Mouse (Mus musculus) right cerebral cortex, postnatal 10 days (tissue): ENCODE results near the gene Vgll3.

Experiments
- DNase-seq, 2 experiments: peaks; one replicate each; pipeline ENCODE4 v3.0.0; 2021; ENCODE audit warnings: low spot score in 2 of 2

The Vgll3 gene

DNA sequence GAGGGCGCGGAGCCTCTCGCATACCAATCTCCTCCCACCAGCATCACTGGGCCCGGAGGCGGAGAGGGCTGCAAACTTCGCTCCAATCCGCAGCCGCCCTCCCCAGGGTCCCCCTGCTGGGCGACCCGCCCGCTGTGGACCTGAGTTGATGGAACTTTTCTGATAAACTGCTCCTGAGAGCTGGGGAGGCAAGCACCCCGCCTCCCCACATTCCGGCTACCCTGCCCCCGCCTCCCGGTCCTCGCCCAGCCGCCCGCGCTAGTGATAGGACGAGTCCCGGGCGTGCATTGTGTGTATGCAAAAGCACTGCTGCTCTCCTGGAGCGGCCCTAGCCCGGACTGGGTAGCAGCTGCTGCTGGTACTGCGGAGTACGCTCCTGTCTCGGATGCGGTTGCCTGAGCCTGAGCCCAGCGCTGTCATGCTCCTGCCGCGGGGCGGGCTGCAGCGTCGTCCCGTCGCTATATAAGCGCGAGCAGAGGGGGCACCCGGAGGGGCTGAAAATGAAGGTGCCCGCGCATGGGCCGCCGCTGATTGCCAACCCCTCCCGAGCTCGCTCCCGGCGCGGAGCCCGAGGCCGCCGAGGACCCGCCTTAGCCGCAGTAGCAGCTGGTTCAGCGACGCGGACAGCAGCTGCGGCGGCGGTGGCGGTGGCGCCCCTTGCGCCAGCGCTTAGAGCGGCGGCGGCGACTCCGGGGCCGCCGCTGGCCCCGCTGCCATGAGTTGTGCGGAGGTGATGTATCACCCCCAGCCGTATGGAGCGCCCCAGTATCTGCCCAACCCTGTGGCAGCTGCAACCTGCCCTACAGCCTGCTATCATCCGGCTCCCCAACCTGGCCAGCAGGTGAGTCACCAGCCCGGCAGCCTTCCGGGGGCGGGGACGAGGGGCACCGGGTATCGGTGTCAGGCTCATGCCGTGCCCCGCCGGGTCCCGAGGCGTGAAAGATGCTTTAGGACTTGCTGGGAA is at the start of gene Vgll3:
Gene Vgll3 (plus strand): TSS at position 340 of the 964 bp plus-strand sequence.
- DNase-seq, result peak; percentile 55 to 56

- no peak for DNase-seq
Measured at GRCm38 (mm10) chr16:65765976-65766375, 49.1 kb upstream of the Vgll3 start.

GRCm38 (mm10) chr16:65785959-65786358 is 29.1 kb upstream of the Vgll3 start:
- DNase-seq, result no peak

DNA sequence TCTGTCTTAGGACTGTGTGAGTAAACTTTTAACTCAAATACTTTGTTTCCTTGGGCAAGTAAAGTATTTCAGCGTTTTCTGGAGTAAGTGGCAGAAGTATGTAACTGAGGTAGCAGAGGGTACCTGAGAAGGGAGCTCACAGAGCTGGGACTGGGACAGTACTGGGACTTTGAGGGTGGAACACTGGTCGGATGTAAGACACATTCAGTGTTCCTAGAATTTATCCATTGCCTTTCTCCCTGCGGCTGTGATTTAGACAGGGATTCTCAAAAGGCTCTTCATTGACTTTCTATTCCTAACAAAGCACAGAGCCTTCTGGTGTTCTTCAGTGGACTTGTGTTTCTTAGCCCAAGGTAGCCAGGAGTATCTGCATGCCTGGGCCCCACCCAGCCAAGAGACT is 1.0 kb downstream of the Vgll3 start:
- no peak for DNase-seq

- no peak for DNase-seq
Measured at GRCm38 (mm10) chr16:65818779-65819178, 3.7 kb downstream of the Vgll3 start.

GRCm38 (mm10) chr16:65820803-65821202 is 5.7 kb downstream of the Vgll3 start:
- DNase-seq, result no peak

GRCm38 (mm10) chr16:65823721-65824120 is 8.7 kb downstream of the Vgll3 start:
- DNase-seq, result no peak

DNA sequence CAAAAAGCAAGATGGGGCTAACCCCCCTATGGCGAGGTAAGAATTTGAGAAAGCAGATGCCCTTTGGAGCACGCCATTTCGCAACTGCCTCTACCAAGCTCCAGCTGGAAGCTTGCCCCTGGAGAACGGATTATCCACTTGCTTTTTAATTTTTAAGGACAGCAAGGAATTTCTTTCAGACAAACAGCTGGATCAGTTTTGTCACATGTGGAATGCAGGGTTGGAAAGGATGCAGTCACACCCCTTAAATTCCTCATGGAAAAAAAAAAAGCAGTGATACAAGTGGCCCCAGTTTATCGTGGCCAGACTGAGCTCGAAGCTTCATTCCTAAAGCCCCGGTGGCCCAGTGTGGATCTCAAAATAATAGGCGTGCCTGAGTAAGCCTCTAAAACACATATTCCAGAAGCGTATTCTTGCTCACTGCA is 13.1 kb downstream of the Vgll3 start:
- DNase-seq, result no peak

DNA sequence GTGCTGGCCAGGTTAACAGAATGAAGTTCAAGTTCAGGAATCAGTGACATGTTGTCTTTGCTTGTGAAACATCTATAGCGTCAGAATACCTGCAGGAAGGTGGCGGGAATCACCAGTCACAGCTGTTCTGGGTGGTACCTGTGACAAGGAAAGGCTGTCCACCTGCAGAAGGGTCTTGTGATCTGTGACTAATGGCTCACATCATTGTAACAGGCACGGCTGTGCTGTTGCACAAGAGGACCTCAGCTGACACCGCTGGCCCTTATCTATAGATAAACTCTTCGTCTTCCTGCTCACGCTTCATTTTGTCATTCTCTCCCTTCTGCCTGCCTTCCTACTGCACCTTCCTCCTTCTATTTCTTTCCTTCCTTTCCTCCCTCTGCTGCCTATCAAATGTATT is 14.0 kb downstream of the Vgll3 start:
- no peak for DNase-seq

DNA sequence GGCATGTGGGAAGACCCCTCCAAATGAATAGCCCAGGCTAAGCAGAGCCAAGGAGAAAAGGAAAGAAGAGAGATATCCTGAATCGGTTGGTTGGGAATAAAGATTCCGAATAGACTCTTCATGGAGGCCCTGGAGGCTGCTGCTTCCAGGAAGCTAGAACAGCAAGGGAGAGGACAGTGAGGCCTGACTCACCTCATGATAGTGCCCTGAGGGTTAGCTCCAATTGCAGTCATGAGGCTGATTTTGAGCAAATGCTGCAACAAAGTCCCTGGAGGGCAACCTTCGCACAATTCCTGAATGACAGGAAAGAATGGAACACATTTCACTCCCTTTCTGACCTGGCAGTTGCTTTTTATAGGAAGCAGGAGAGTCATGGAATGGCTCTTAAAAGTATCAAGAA is 19.7 kb downstream of the Vgll3 start:
- DNase-seq, result no peak

DNA sequence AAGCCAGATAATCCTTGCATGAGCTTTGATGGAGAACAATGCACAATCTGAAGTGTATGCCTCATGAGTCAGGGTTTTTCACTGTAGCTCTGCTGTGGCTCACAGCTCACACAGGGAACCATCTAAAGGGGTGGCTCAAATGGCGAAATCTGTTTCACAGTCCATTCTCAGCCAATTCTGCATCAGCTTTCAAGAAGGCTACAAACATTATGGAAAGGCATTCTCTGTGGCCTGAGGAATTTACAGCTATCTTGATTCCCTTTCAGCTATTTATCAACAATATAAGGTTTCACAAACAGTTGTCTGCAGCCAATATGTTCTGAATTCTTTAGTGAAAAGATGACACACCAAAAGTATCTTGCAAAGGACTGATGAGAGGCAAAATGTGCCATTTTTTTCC is 35.1 kb downstream of the Vgll3 start:
- DNase-seq, result no peak

GRCm38 (mm10) chr16:65864471-65864870 is 49.4 kb downstream of the Vgll3 start:
- no peak for DNase-seq

DNA sequence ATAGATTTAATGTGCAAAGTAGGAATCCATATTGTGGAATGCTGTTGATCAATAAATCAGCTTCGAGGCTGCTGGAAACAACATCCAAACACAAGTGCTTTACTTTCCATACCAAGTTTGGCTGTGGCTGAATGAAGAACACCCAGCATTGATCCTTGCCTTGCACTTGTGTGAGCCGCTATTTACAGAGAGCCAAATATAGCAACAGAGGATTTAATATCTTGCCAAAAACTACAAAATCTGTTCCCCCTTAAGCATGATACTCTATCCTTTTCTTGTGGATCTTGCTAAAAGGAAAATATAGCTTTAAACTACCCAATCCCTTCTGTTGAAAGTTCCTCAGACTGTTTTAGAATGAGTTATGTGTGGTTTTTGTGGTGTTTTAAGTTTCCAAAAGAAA is 52.9 kb downstream of the Vgll3 start:
- DNase-seq, result no peak

GRCm38 (mm10) chr16:65868933-65869332 is 53.9 kb downstream of the Vgll3 start:
- no peak for DNase-seq

DNA sequence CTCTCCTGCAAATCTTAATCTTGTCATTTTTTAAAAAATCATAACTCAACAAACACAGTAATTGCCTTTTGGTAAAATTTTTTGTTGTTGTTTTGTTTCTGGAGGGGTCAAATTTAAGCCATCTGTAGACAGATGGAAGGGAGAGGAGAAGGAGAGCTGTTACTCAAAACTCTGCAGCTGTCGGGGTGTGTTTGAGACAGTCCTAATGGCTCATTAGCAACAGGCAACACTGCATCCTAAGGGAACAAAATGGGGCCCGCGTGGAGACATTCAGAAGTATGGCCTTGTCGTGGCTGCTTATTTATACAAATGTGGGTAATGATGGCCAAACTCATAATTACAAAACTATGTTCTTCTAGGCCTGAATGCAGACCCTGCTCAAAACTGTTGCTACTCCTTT is 73.9 kb downstream of the Vgll3 start:
- no peak for DNase-seq
